Mouse (Mus musculus): ENCODE data around the gene Mdfic.

The Mdfic gene

GRCm38 (mm10) chr6:15793602-15794345, 73.3 kb downstream of the Mdfic start:
- DNase-seq (ENCODE audit: low spot score): no peak

- no peak for DNase-seq (ENCODE audit: low spot score)
Observed at GRCm38 (mm10) chr6:15794801-15795200, 74.3 kb downstream of the Mdfic start.

GRCm38 (mm10) chr6:15807382-15807781, 86.9 kb downstream of the Mdfic start:
- no peak for DNase-seq (ENCODE audit: low spot score)

GRCm38 (mm10) chr6:15825236-15825635, 104.8 kb downstream of the Mdfic start:
- DNase-seq (ENCODE audit: low spot score): no peak

- DNase-seq (ENCODE audit: low spot score): no peak
Observed at GRCm38 (mm10) chr6:15829812-15830211, 109.4 kb downstream of the Mdfic start.

GRCm38 (mm10) chr6:15830651-15831050, 110.2 kb downstream of the Mdfic start:
- DNase-seq (ENCODE audit: low spot score): no peak

GRCm38 (mm10) chr6:15837695-15838094, 117.2 kb downstream of the Mdfic start:
- no peak for DNase-seq (ENCODE audit: low spot score)

GRCm38 (mm10) chr6:15839831-15840230, 119.4 kb downstream of the Mdfic start:
- DNase-seq (ENCODE audit: low spot score): no peak

- DNase-seq (ENCODE audit: low spot score): no peak
Observed at GRCm38 (mm10) chr6:15840429-15840828, 120.0 kb downstream of the Mdfic start.

- no peak for DNase-seq (ENCODE audit: low spot score)
Observed at GRCm38 (mm10) chr6:15841476-15842209, 121.2 kb downstream of the Mdfic start.

- no peak for DNase-seq (ENCODE audit: low spot score)
Observed at GRCm38 (mm10) chr6:15843295-15843694, 122.8 kb downstream of the Mdfic start.

- no peak for DNase-seq (ENCODE audit: low spot score)
Observed at GRCm38 (mm10) chr6:15845711-15846342, 125.4 kb downstream of the Mdfic start.

Data from layer of hippocampus, adult 9-10 months (tissue).